Mouse (Mus musculus): ENCODE results near the gene Eef2k. TPM values are rescaled to one million over a fixed set of nuclear protein-coding genes. Genes with fewer than 3 reads are reported as not detected.

The Eef2k gene
- polyA plus RNA-seq, 1 experiment: 5.0 TPM

- Histone ChIP-seq H3K4me3 (ENCODE audit: insufficient read depth, low read depth, low read length) (no peak overlapping the region), H3K4me1 (ENCODE audit: control insufficient read depth, insufficient read depth, insufficient read length, low read length) (peaks cover 10% of the 10 kb centered on the region), H3K27ac (replicated peaks; ENCODE audit: low read depth, low read length) (no peak overlapping the region)
Observed at GRCm38 (mm10) chr7:120863476-120863875, 20.8 kb downstream of the Eef2k start.

- Histone ChIP-seq H3K4me1 (ENCODE audit: control insufficient read depth, insufficient read depth, insufficient read length, low read length) (peaks cover 10% of the 10 kb centered on the region), H3K27ac (replicated peaks; ENCODE audit: low read depth, low read length) (no peak overlapping the region), H3K4me3 (ENCODE audit: insufficient read depth, low read depth, low read length) (no peak overlapping the region)
Observed at GRCm38 (mm10) chr7:120865100-120865499, 22.5 kb downstream of the Eef2k start.

GRCm38 (mm10) chr7:120865832-120866231, 23.2 kb downstream of the Eef2k start:
- H3K27ac ChIP-seq (replicated peaks; ENCODE audit: low read depth, low read length): 0 out of 2 replicates have a peak overlapping the region, but pooled peaks have one; percentile 28
- H3K4me3 ChIP-seq (ENCODE audit: insufficient read depth, low read depth, low read length): no peak overlapping the region
- peaks cover 10% of the 10 kb centered on the region for H3K4me1 ChIP-seq (ENCODE audit: control insufficient read depth, insufficient read depth, insufficient read length, low read length)

- no peak overlapping the region for H3K4me3 ChIP-seq (ENCODE audit: insufficient read depth, low read depth, low read length)
- H3K27ac ChIP-seq (replicated peaks; ENCODE audit: low read depth, low read length): no peak overlapping the region
- H3K4me1 ChIP-seq (ENCODE audit: control insufficient read depth, insufficient read depth, insufficient read length, low read length): peaks cover 10% of the 10 kb centered on the region
Observed at GRCm38 (mm10) chr7:120866684-120867083, 24.1 kb downstream of the Eef2k start.

GRCm38 (mm10) chr7:120867720-120868119, 25.1 kb downstream of the Eef2k start:
- H3K4me3 ChIP-seq (ENCODE audit: insufficient read depth, low read depth, low read length): no peak overlapping the region
- H3K4me1 ChIP-seq (ENCODE audit: control insufficient read depth, insufficient read depth, insufficient read length, low read length): peaks cover 10% of the 10 kb centered on the region
- H3K27ac ChIP-seq (replicated peaks; ENCODE audit: low read depth, low read length): no peak overlapping the region

- Histone ChIP-seq H3K4me3 (ENCODE audit: insufficient read depth, low read depth, low read length) (no peak overlapping the region), H3K4me1 (ENCODE audit: control insufficient read depth, insufficient read depth, insufficient read length, low read length) (peaks cover 14% of the 10 kb centered on the region), H3K27ac (replicated peaks; ENCODE audit: low read depth, low read length) (0 out of 2 replicates have a peak overlapping the region, but pooled peaks have one; percentile 53)
Observed at GRCm38 (mm10) chr7:120869883-120870282, 27.3 kb downstream of the Eef2k start.

- Histone ChIP-seq H3K4me3 (ENCODE audit: insufficient read depth, low read depth, low read length) (no peak overlapping the region), H3K27ac (replicated peaks; ENCODE audit: low read depth, low read length) (no peak overlapping the region), H3K4me1 (ENCODE audit: control insufficient read depth, insufficient read depth, insufficient read length, low read length) (peaks cover 11% of the 10 kb centered on the region)
Observed at GRCm38 (mm10) chr7:120870431-120871008, 27.9 kb downstream of the Eef2k start.

GRCm38 (mm10) chr7:120873083-120873482, 30.5 kb downstream of the Eef2k start:
- Histone ChIP-seq H3K27ac (replicated peaks; ENCODE audit: low read depth, low read length) (no peak overlapping the region), H3K4me3 (ENCODE audit: insufficient read depth, low read depth, low read length) (no peak overlapping the region), H3K4me1 (ENCODE audit: control insufficient read depth, insufficient read depth, insufficient read length, low read length) (peaks cover 4% of the 10 kb centered on the region; the same call in 1 of the 2 replicates)

- H3K27ac ChIP-seq (replicated peaks; ENCODE audit: low read depth, low read length): 0 out of 2 replicates have a peak overlapping the region, but pooled peaks have one; percentile 14
- peaks cover 4% of the 10 kb centered on the region; the same call in 1 of the 2 replicates for H3K4me1 ChIP-seq (ENCODE audit: control insufficient read depth, insufficient read depth, insufficient read length, low read length)
- no peak overlapping the region for H3K4me3 ChIP-seq (ENCODE audit: insufficient read depth, low read depth, low read length)
Observed at GRCm38 (mm10) chr7:120874021-120874420, 31.4 kb downstream of the Eef2k start.

- H3K4me3 ChIP-seq (ENCODE audit: insufficient read depth, low read depth, low read length): no peak overlapping the region
- no peak overlapping the region for H3K27ac ChIP-seq (replicated peaks; ENCODE audit: low read depth, low read length)
- peaks cover 4% of the 10 kb centered on the region; the same call in 1 of the 2 replicates for H3K4me1 ChIP-seq (ENCODE audit: control insufficient read depth, insufficient read depth, insufficient read length, low read length)
Observed at GRCm38 (mm10) chr7:120874764-120875539, 32.3 kb downstream of the Eef2k start.

- Histone ChIP-seq H3K27ac (replicated peaks; ENCODE audit: low read depth, low read length) (no peak overlapping the region), H3K4me3 (ENCODE audit: insufficient read depth, low read depth, low read length) (no peak overlapping the region), H3K4me1 (ENCODE audit: control insufficient read depth, insufficient read depth, insufficient read length, low read length) (peaks cover 4% of the 10 kb centered on the region; the same call in 1 of the 2 replicates)
Observed at GRCm38 (mm10) chr7:120875540-120876388, 33.1 kb downstream of the Eef2k start.

- Histone ChIP-seq H3K27ac (replicated peaks; ENCODE audit: low read depth, low read length) (no peak overlapping the region), H3K4me3 (ENCODE audit: insufficient read depth, low read depth, low read length) (no peak overlapping the region)
Observed at GRCm38 (mm10) chr7:120878271-120878670, 35.6 kb downstream of the Eef2k start.

GRCm38 (mm10) chr7:120879972-120880371, 37.3 kb downstream of the Eef2k start:
- Histone ChIP-seq H3K27ac (replicated peaks; ENCODE audit: low read depth, low read length) (no peak overlapping the region), H3K4me1 (ENCODE audit: control insufficient read depth, insufficient read depth, insufficient read length, low read length) (peaks cover 4% of the 10 kb centered on the region; the same call in 1 of the 2 replicates), H3K4me3 (ENCODE audit: insufficient read depth, low read depth, low read length) (no peak overlapping the region)

More at GRCm38 (mm10) chr7:120878271-120878670, 35.6 kb downstream of the Eef2k start:
- H3K4me1 ChIP-seq (ENCODE audit: control insufficient read depth, insufficient read depth, insufficient read length, low read length): peaks cover 4% of the 10 kb centered on the region; the same call in 1 of the 2 replicates

- H3K4me1 ChIP-seq (ENCODE audit: control insufficient read depth, insufficient read depth, insufficient read length, low read length): peaks cover 4% of the 10 kb centered on the region; the same call in 1 of the 2 replicates
- no peak overlapping the region for H3K4me3 ChIP-seq (ENCODE audit: insufficient read depth, low read depth, low read length)
- H3K27ac ChIP-seq (replicated peaks; ENCODE audit: low read depth, low read length): no peak overlapping the region
Observed at GRCm38 (mm10) chr7:120880770-120881169, 38.1 kb downstream of the Eef2k start.

- no peak overlapping the region for H3K27ac ChIP-seq (replicated peaks; ENCODE audit: low read depth, low read length)
- no peak overlapping the region for H3K4me3 ChIP-seq (ENCODE audit: insufficient read depth, low read depth, low read length)
- peaks cover 4% of the 10 kb centered on the region; the same call in 1 of the 2 replicates for H3K4me1 ChIP-seq (ENCODE audit: control insufficient read depth, insufficient read depth, insufficient read length, low read length)
Observed at GRCm38 (mm10) chr7:120881451-120881850, 38.8 kb downstream of the Eef2k start.
